Mouse (Mus musculus) midbrain, embryonic 16.5 days (tissue): ENCODE data around the gene Fbxl20. TPM values are rescaled to one million over a fixed set of nuclear protein-coding genes. Genes with fewer than 3 reads are reported as not detected.
A peak's percentile ranks its signal among the peaks of the same experiment; 100 is the strongest.

Experiments
- ATAC-seq: fragments of 200-750 bp; cut with Nextera tagmentation; 2 replicates; pipeline ENCODE4 v1.8.0; 2017; ENCODE audit warnings: moderate TSS enrichment
- H3K27ac ChIP-seq: fragments of 300-500 bp; sonication (generic); 2 replicates; pipeline ENCODE4 v1.5.1; 2014; ENCODE audit warnings: mild to moderate bottlenecking, low read length, mixed read lengths
- H3K27me3 ChIP-seq: fragments of 300-500 bp; sonication (generic); 2 replicates; pipeline ENCODE4 v1.6.1; 2014; ENCODE audit warnings: low read depth, low read length, mixed read lengths; ENCODE audit not compliant: control insufficient read depth, insufficient read depth
- H3K36me3 ChIP-seq: fragments of 300-500 bp; sonication (generic); 2 replicates; pipeline ENCODE4 v1.6.1; 2014; ENCODE audit warnings: mild to moderate bottlenecking, low read length, moderate library complexity, mixed read lengths; ENCODE audit not compliant: control insufficient read depth, insufficient read depth
- H3K4me1 ChIP-seq: fragments of 300-500 bp; sonication (generic); 2 replicates; pipeline ENCODE4 v1.6.1; 2014; ENCODE audit warnings: mild to moderate bottlenecking, low read length, mixed read lengths; ENCODE audit not compliant: control insufficient read depth, insufficient read depth
- H3K4me2 ChIP-seq: fragments of 300-500 bp; sonication (generic); 2 replicates; pipeline ENCODE4 v1.6.1; 2014; ENCODE audit warnings: mild to moderate bottlenecking, low read length, mixed read lengths
- H3K4me3 ChIP-seq: fragments of 300-500 bp; sonication (generic); 2 replicates; pipeline ENCODE4 v1.5.1; 2014; ENCODE audit warnings: low read depth, mild to moderate bottlenecking, low read length, moderate library complexity, mixed read lengths
- H3K9ac ChIP-seq: fragments of 300-500 bp; sonication (generic); 2 replicates; pipeline ENCODE4 v1.6.1; 2014; ENCODE audit warnings: low read depth, low read length, mixed read lengths
- H3K9me3 ChIP-seq: fragments of 300-500 bp; sonication (generic); replicated peaks from 2 replicates; pipeline ENCODE4 v1.6.1; 2014; ENCODE audit warnings: mild to moderate bottlenecking, low read length, mixed read lengths; ENCODE audit not compliant: control insufficient read depth, poor library complexity, severe bottlenecking
- WGBS: fragments of 180-500 bp; shearing (Covaris S2); extraction: QIAGEN DNeasy Blood & Tissue Kit; methylation state at CpG from one replicate; pipeline ENCODE4 v1.1.7; 2014; 5-methylcytosine and 5-hydroxymethylcytosine counted together
- polyA plus RNA-seq: library from polyadenylated mRNA; unstranded; fragments of >200 nt; fragmentation: Nextera tagmentation; extraction: Ambion mirVana; gene quantifications from 2 replicates; pipeline ENCODE4 v1.2.1, GENCODE M21; 2015

Fbxl20 gene
- polyA plus RNA-seq, 1 experiment from 2014 or later = 25.5 TPM

DNA sequence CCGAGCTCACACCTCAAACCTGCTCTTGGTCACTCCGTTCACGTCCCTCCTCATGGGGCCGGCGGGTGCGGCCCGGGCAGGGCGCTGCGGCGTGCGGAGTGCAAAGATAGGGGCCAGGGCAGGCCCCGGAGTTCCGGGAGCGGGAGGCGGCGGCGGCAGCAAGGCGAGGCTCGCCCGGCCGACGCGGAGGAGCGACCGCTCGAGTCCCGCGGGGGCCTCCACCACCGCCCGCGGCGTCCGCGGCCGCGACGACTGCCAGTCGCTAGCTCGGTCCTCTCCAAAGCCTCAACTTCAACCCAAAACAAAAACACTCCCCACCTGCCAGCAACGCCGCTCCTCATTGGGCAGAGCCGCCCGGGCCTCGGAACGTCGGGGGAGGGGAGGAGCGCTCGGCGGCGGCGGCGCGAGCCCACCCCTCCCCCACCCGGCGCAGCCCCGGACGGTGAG lies 876 bp downstream of the Fbxl20 start:
- 0 out of 2 replicates have a peak, but pooled peaks cover 2% of the 10 kb centered on the region for H3K36me3 ChIP-seq
- peak; percentile 89 for ATAC-seq
- peak overlapping the region; percentile 90 for H3K4me2 ChIP-seq
- peak overlapping the region; percentile 99 for H3K4me3 ChIP-seq
- WGBS = 1% methylated on average over 42 of the region's 57 CpGs
- H3K9me3 ChIP-seq = no peaks in the 10 kb centered on the region
- H3K27ac ChIP-seq = peak overlapping the region; percentile 97
- H3K27me3 ChIP-seq = no peaks in the 10 kb centered on the region
- H3K9ac ChIP-seq = peak overlapping the region; percentile 96
- H3K4me1 ChIP-seq = peaks cover 22% of the 10 kb centered on the region

DNA sequence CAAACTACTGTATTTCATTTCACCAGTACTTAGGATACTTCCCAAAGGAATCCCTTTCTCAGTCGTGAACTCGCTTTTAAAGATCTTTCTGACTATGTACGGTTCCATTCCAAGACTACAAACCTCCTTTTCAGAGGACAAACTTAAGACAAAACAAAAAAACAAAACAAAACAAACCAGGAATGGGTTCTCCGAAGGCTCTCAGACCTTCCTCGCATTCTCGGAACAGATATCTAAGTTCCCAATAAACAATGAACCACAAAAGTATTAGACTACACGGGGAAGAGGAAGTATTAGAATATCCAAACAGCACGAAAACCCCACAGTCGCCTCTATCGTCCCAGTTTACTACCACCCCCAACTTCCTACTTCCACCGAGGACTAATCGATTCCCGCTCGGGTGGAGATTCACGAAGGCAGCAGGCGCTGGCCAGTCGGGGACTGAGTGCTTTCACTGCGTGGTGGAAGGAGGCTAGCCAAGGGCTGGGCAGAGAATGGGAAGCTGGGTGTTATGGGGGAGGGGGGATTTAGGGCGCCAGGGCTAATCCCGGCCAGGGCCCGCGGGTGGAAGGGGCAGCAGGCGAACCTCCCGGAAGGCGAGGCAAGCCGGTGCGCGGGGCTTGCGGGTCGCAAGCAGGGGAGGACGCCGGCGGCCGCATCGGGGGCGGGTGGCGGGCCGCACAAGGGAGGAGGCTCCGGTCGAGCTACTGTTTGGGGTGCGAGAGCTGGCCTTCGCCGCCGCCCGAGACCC lies 1.5 kb downstream of the Fbxl20 start:
- Histone ChIP-seq H3K9ac (peak overlapping the region; percentile 96), H3K4me1 (peaks cover 22% of the 10 kb centered on the region), H3K36me3 (0 out of 2 replicates have a peak, but pooled peaks cover 2% of the 10 kb centered on the region), H3K9me3 (no peaks in the 10 kb centered on the region), H3K4me3 (peak overlapping the region; percentile 99), H3K4me2 (peak overlapping the region; percentile 90), H3K27ac (peak overlapping the region; percentile 97), H3K27me3 (no peaks in the 10 kb centered on the region)
- WGBS = 2% methylated on average over 38 of the region's 45 CpGs
- ATAC-seq = peak; percentile 19; the same call in 1 of the 2 replicates

DNA sequence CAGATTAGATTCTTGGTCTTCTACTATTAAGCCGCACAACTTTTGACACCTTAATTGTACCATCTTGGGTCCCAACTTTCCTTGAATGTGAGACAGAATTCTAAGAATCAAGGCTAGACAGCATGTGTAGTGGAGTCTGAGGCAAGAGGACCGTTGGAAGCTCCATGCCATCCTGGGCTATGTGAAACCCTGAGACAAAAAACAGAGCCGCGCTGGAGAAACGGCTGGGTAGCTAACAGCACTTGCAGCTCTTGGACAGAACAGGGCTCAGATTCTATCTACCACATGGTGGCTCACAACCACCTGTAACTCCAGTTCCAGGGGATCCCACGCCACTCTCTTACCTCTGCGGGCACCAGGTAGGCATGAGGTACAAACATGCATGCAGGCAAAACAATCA lies 4.3 kb downstream of the Fbxl20 start:
- Histone ChIP-seq H3K9ac (no peak overlapping the region), H3K4me3 (no peak overlapping the region), H3K27ac (no peak overlapping the region), H3K4me2 (no peak overlapping the region), H3K36me3 (no peaks in the 10 kb centered on the region), H3K27me3 (no peaks in the 10 kb centered on the region), H3K9me3 (no peaks in the 10 kb centered on the region), H3K4me1 (peaks cover 22% of the 10 kb centered on the region)
- 91% methylated on average over 7 of the region's 7 CpGs for WGBS
- no peak for ATAC-seq

DNA sequence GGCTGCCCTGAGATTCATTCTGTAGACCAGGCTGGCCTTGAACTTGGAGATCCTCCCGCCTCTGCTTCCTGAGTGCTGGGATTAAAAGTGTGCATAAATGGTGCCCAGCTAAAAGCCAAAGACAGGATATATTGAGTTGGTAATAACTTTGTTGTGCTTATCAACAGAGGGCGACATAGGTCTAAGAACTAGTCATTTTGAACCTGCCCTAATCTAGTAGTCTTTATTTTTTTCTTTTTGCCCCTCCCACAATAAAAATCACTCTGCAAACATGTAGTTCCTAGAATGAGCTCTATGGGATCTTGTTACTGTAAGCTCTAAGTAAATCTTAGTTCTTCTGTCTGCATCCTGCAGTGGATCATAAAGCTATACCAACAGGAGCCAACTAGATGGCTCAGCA lies 7.7 kb downstream of the Fbxl20 start:
- Histone ChIP-seq H3K9me3 (no peaks in the 10 kb centered on the region), H3K36me3 (no peaks in the 10 kb centered on the region), H3K27ac (no peak overlapping the region), H3K4me2 (no peak overlapping the region), H3K4me1 (peaks cover 9% of the 10 kb centered on the region; the same call in 1 of the 2 replicates), H3K9ac (no peak overlapping the region), H3K4me3 (no peak overlapping the region), H3K27me3 (no peaks in the 10 kb centered on the region)
- WGBS = 87% methylated on average over 2 of the region's 2 CpGs
- ATAC-seq = no peak

DNA sequence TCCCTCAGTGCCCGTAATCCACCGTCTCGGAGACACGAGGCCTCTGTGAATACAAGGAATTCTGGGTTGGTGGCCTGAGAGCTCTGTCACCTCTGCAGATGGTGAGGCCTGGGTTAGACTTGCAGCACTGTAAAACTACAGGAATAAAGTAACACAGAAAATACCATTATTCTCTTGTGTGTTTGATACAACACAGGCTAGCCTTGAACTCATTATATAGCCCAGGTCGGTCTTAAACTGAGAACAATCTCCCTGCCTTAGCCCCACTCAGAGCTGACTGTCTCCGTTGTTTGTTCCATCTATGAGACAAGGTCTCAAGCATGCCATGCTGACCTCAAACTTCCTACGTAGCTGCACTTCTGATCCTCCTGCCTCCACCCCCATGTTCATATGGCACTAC lies 11.3 kb downstream of the Fbxl20 start:
- WGBS = 79% methylated on average over 7 of the region's 7 CpGs
- H3K36me3 ChIP-seq = no peaks in the 10 kb centered on the region
- H3K9ac ChIP-seq = no peak overlapping the region
- no peaks in the 10 kb centered on the region for H3K4me1 ChIP-seq
- H3K27ac ChIP-seq = no peak overlapping the region
- no peaks in the 10 kb centered on the region for H3K9me3 ChIP-seq
- no peaks in the 10 kb centered on the region for H3K27me3 ChIP-seq
- no peak overlapping the region for H3K4me2 ChIP-seq
- no peak overlapping the region for H3K4me3 ChIP-seq
- no peak for ATAC-seq

DNA sequence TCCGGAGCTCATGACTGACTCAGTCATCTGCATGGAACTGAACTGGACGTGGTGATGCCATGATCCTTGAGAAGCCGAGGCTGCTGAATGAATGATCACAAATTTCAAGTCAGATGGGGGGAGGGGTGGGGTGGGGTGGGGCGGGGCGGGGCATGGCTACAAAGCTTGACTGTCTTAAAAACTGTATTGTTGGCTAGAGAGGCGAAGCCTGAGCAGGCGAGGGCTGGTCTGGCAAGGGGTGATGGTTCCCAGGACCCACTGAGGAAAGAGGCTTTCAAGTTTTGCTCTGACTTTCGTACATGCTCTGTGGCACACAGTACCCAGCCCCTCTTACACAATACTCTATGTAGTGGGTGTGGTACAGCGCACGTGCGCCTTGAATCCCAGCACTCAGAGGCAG lies 12.4 kb downstream of the Fbxl20 start:
- no peak for ATAC-seq
- Histone ChIP-seq H3K9me3 (no peaks in the 10 kb centered on the region), H3K4me3 (no peak overlapping the region), H3K9ac (no peak overlapping the region), H3K4me2 (no peak overlapping the region), H3K27ac (no peak overlapping the region), H3K4me1 (no peaks in the 10 kb centered on the region), H3K27me3 (no peaks in the 10 kb centered on the region), H3K36me3 (no peaks in the 10 kb centered on the region)
- 91% methylated on average over 11 of the region's 11 CpGs for WGBS

DNA sequence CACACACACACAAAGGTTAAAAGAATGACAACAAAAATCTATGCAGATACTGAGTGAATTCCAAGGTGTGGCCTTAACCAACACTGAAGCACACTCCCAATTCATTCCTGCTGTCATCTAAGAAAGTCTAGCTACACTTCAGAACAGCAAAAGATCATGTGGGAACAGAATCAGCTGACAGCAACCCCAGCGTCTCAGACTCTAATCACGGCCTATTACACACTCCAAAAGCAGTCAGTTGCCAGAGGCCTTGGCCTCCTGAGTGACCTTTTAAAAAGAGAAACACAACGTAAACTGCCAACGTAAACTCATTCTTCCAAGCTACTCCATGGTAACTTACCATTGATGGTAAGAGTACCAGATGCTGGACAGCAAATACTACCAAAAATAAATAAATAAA lies 15.3 kb downstream of the Fbxl20 start:
- 74% methylated on average over 4 of the region's 4 CpGs for WGBS
- no peak overlapping the region for H3K4me3 ChIP-seq
- no peak overlapping the region for H3K4me2 ChIP-seq
- no peak for ATAC-seq
- no peak overlapping the region for H3K27ac ChIP-seq
- no peaks in the 10 kb centered on the region for H3K27me3 ChIP-seq
- no peaks in the 10 kb centered on the region for H3K9me3 ChIP-seq
- no peak overlapping the region for H3K9ac ChIP-seq
- H3K4me1 ChIP-seq = no peaks in the 10 kb centered on the region
- H3K36me3 ChIP-seq = no peaks in the 10 kb centered on the region

DNA sequence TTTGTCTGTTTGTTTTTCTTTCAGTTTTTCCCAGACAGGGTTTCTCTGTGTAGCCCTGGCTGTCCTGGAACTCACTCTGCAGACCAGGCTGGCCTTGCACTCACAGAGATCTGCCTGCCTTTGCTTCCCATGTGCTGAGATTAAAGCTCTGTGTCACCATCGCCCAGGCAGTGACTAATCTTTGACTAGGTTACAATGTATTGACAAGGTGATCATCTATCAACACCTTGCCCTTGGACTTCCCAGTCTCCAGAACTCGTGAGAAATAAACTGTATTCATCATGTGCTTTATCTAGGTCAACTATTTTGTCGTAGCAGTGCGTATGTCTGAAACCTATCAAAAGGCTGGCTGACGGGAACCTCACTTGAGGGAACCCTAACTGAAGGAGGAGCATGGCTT lies 26.8 kb downstream of the Fbxl20 start:
- Histone ChIP-seq H3K4me1 (no peaks in the 10 kb centered on the region), H3K27me3 (no peaks in the 10 kb centered on the region), H3K27ac (no peak overlapping the region), H3K4me3 (no peak overlapping the region), H3K36me3 (0 out of 2 replicates have a peak, but pooled peaks cover 5% of the 10 kb centered on the region), H3K9me3 (no peaks in the 10 kb centered on the region), H3K9ac (no peak overlapping the region), H3K4me2 (no peak overlapping the region)
- ATAC-seq = no peak
- whole genome bisulfite sequencing = 94% methylated on average over 5 of the region's 5 CpGs

DNA sequence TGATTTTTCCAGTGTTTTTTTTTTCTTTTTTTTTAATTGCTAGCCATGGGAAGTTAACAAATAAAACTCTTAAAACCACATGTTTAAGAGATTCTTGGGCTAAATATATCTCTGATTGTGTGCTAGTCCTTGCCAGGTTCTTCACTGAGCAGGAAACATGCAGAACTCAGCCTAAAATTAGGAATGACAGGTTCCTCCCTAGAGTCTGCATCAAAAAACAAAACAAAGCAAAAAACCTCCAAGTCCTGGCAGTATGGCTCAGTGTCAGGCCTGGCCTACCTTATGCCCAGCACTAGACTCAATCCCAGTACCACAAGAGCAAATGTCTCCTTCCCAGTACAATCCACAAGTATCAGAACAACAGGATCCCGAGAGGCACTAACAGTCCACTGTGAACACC lies 35.8 kb downstream of the Fbxl20 start:
- no peaks in the 10 kb centered on the region for H3K4me1 ChIP-seq
- H3K4me3 ChIP-seq = no peak overlapping the region
- WGBS = 96% methylated on average over 1 of the region's 1 CpGs
- ATAC-seq = no peak
- no peak overlapping the region for H3K9ac ChIP-seq
- H3K4me2 ChIP-seq = no peak overlapping the region
- H3K27ac ChIP-seq = no peak overlapping the region
- peaks cover 10% of the 10 kb centered on the region for H3K36me3 ChIP-seq
- H3K9me3 ChIP-seq = no peaks in the 10 kb centered on the region
- no peaks in the 10 kb centered on the region for H3K27me3 ChIP-seq
